Mouse (Mus musculus) megakaryocyte, embryonic 14.5 days (primary cell): ENCODE data around the gene Nolc1.

Experiments used
- FLI1 ChIP-seq: IDR thresholded peaks from 2 replicates; pipeline ENCODE4 v1.6.1; 2012; ENCODE audit warnings: low read length, inconsistent platforms, mixed read lengths
- GATA1 ChIP-seq: IDR thresholded peaks from 3 replicates; pipeline ENCODE4 v1.6.1; 2012; ENCODE audit warnings: mixed read lengths, low read length, inconsistent platforms, borderline replicate concordance

DNA sequence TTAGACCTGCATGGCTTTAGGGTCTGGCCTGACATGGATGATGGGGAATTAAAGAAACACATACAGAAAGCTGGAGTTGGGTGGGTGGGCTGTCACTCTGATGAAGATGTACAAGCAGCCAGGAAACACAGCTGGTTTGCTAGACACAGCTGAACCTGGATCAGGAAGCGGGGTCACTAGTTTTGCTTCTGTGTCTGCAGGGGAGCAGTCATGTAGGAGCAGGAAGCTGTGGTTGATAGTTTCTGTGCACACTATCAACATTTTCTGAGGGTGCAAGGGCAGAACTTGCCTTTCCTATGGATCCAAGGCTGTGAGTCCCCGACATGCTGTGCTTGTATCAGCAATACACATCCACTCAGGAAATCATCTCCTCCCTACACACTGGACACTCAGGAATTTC is 25.2 kb upstream of the Nolc1 start:
- no peak for TF ChIP-seq FLI1
- no peak for TF ChIP-seq GATA1
